Mouse (Mus musculus) adrenal gland, adult 8-10 months (tissue): ENCODE data around the gene Acer3. TPM values are rescaled to one million over a fixed set of nuclear protein-coding genes. Genes with fewer than 3 reads are reported as not detected.

Source experiments
- total RNA-seq, 4 experiments: library from RNA; stranded (reverse); gene quantifications; 2 replicates each; pipeline ENCODE4 v1.2.4; 2022

The Acer3 gene
- total RNA-seq, 4 experiments from 2014 or later, result 15.1 to 32.7 (median 18.5) TPM

Other genes with a start within 250 kb of the Acer3 start
- gene Myo7a, start 201.7 kb downstream of the Acer3 start, total RNA-seq, result 100 to 1,000 TPM; 160 to 412 (median 278) TPM
- gene Omp, start 175.7 kb downstream of the Acer3 start, total RNA-seq, result 1 to 10 TPM in 2 of 4 experiments, under 1 TPM in 2; 0.40 to 1.4 (median 0.94) TPM
- gene Capn5, start 142.9 kb downstream of the Acer3 start, total RNA-seq, result 10 to 100 TPM in 2 of 4 experiments, 1 to 10 TPM in 2; 6.8 to 11.1 (median 9.8) TPM
- gene B3gnt6, start 121.7 kb downstream of the Acer3 start, total RNA-seq, result 10 to 100 TPM in 1 of 4 experiments, 1 to 10 TPM in 1, under 1 TPM in 1, not detected in 1; 0.37 to 12.5 (median 6.0) TPM
- 10 to 100 TPM; 18.2 to 42.9 (median 31.6) TPM for gene Tsku, start 40.1 kb upstream of the Acer3 start, total RNA-seq
- gene Gucy2d, start 119.2 kb upstream of the Acer3 start, total RNA-seq, result not detected
- 10 to 100 TPM; 17.4 to 34.0 (median 28.1) TPM for gene Lrrc32, start 168.1 kb upstream of the Acer3 start, total RNA-seq